Mouse (Mus musculus) CH12.LX (cell line): ENCODE results near the gene Trim56.

ENCODE experiments used
- BHLHE40 ChIP-seq: IDR thresholded peaks from 2 replicates; pipeline ENCODE4 v1.6.1; 2011; ENCODE audit warnings: mild to moderate bottlenecking, low read depth, low read length, improper control_type of control experiment
- CTCF ChIP-seq, 2 experiments: IDR thresholded peaks in 1 of 2; conservative IDR thresholded peaks in 1 of 2; 2 replicates each; pipeline ENCODE4 v1.5.1; 2011 to 2012; ENCODE audit warnings: low read depth in 2 of 2, low read length in 2 of 2, improper control_type of control experiment in 1 of 2, inconsistent platforms in 1 of 2, mild to moderate bottlenecking in 1 of 2, moderate library complexity in 1 of 2
- E2F4 ChIP-seq: IDR thresholded peaks from 2 replicates; pipeline ENCODE4 v1.6.1; 2011; ENCODE audit warnings: low read depth, low read length, improper control_type of control experiment; ENCODE audit not compliant: insufficient replicate concordance
- ELF1 ChIP-seq: IDR thresholded peaks from 2 replicates; pipeline ENCODE4 v1.6.1; 2014; ENCODE audit warnings: low read depth, mild to moderate bottlenecking, inconsistent platforms, low read length, improper control_type of control experiment
- EP300 ChIP-seq: IDR thresholded peaks from 2 replicates; pipeline ENCODE4 v1.6.1; 2011; ENCODE audit warnings: low read length, improper control_type of control experiment
- GABPA ChIP-seq: IDR thresholded peaks from 2 replicates; pipeline ENCODE4 v1.6.1; 2012; ENCODE audit warnings: low read depth, low read length, improper control_type of control experiment, inconsistent platforms; ENCODE audit not compliant: insufficient replicate concordance
- KAT2A ChIP-seq: IDR thresholded peaks from 2 replicates; pipeline ENCODE4 v1.6.1; 2012; ENCODE audit warnings: low read length, improper control_type of control experiment, inconsistent platforms; ENCODE audit not compliant: insufficient replicate concordance
- MAZ ChIP-seq: IDR thresholded peaks from 2 replicates; pipeline ENCODE4 v1.6.1; 2012; ENCODE audit warnings: low read depth, mild to moderate bottlenecking, inconsistent platforms, low read length, improper control_type of control experiment, moderate library complexity
- NELFE ChIP-seq: IDR thresholded peaks from 2 replicates; pipeline ENCODE4 v1.6.1; 2011; ENCODE audit warnings: low read depth, low read length, improper control_type of control experiment
- POLR2A ChIP-seq: IDR thresholded peaks from 2 replicates; pipeline ENCODE4 v1.6.1; 2011; ENCODE audit warnings: low read depth, mild to moderate bottlenecking, improper control_type of control experiment, low read length
- POLR2AphosphoS2 ChIP-seq: IDR thresholded peaks from 2 replicates; pipeline ENCODE4 v1.6.1; 2011; ENCODE audit warnings: low read depth, low read length, improper control_type of control experiment
- RCOR1 ChIP-seq: conservative IDR thresholded peaks from 2 replicates; pipeline ENCODE4 v1.6.1; 2012; ENCODE audit warnings: low read depth, mild to moderate bottlenecking, inconsistent platforms, low read length, improper control_type of control experiment
- USF2 ChIP-seq: conservative IDR thresholded peaks from 2 replicates; pipeline ENCODE4 v1.6.1; 2011; ENCODE audit warnings: low read depth, low read length, improper control_type of control experiment
- ZKSCAN1 ChIP-seq: IDR thresholded peaks from 2 replicates; pipeline ENCODE4 v1.6.1; 2012; ENCODE audit warnings: low read depth, inconsistent platforms, low read length, improper control_type of control experiment, borderline replicate concordance

- no peak for TF ChIP-seq GABPA
- no peak for TF ChIP-seq POLR2A
- no peak for TF ChIP-seq POLR2AphosphoS2
- TF ChIP-seq KAT2A = no peak
- no peak for TF ChIP-seq CTCF (conservative IDR thresholded peaks at IDR 0.05 in 1 of 2, IDR thresholded peaks at IDR 0.05 in 1 of 2; ENCODE audit: low read depth in 2 of 2, low read length in 2 of 2)
- TF ChIP-seq NELFE = no peak
- no peak for TF ChIP-seq RCOR1
- no peak for TF ChIP-seq EP300
- no peak for TF ChIP-seq USF2
- TF ChIP-seq E2F4 = no peak
- no peak for TF ChIP-seq ZKSCAN1
- no peak for TF ChIP-seq MAZ
- TF ChIP-seq ELF1 = no peak
- no peak for TF ChIP-seq BHLHE40
Measured at GRCm38 (mm10) chr5:137090870-137091269, 25.1 kb downstream of the Trim56 start.
